Mouse (Mus musculus): ENCODE measurements around the gene Smcr8.

DNA sequence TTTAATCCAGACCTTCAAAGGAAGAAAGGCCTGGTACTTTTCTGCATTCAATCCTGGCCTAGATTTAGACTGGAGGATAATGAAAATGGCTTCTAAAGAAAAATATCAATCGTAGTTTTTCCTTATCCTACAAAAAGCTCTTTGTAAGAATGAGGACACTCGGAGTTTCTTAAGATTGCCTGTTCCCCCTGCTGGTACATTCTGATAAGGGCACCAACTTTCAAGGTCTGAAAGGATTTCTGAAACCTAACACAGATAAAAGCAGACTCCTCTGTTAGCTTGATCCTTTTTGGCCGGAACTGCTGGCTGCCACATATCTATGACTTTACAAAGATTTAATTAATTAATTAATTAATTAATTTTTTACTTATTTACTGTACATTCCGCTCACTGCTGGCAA is 10.4 kb upstream of the Smcr8 start:
- TF ChIP-seq CTCF (IDR thresholded peaks at IDR 0.05) (peak; percentile 10; the same call in 1 of the 2 replicates), EP300 (IDR thresholded peaks at IDR 0.05; ENCODE audit: insufficient read depth, low read depth, low read length) (no peak)
